Mouse (Mus musculus) bone marrow, adult 2 months (tissue): ENCODE measurements around the gene Sema3b.

ENCODE experiments used
- CTCF ChIP-seq: fragments of 200-500 bp; IDR thresholded peaks from 2 replicates; pipeline ENCODE4 v1.5.1; 2011; ENCODE audit warnings: low read length, control low read depth; ENCODE audit not compliant: control insufficient read depth, insufficient read depth
- POLR2A ChIP-seq: fragments of 200-500 bp; IDR thresholded peaks from 2 replicates; pipeline ENCODE4 v1.6.1; 2011; ENCODE audit warnings: low read depth, mild to moderate bottlenecking, control low read depth, low read length, borderline replicate concordance; ENCODE audit not compliant: control insufficient read depth

GRCm38 (mm10) chr9:107581584-107581983, 27.4 kb downstream of the Sema3b start:
- no peak for TF ChIP-seq CTCF
- no peak for TF ChIP-seq POLR2A
